Comparison of ENCODE assay signal across 9 mouse cellular contexts in genomic region chr15:83607115-83607802, GRCm38 (mm10). TPM values are rescaled to one million over a fixed set of nuclear protein-coding genes. Genes with fewer than 3 reads are reported as not detected.
DNase-seq lines count a peak whose midpoint lies in the region; ATAC-seq lines count a peak whose summit lies in the region.
"Had no signal": no experiment of that assay in that cellular context is flagged by ENCODE, and none has a peak within 500 bp of the region (broad histone marks: within the 10 kb centered on the region; RNA-seq: fewer than 3 reads in every experiment).

No protein-coding gene starts in this region.

- H3K9me3 ChIP-seq in forebrain, embryonic 10.5 days: no peaks in the 10 kb centered on the region
- no peaks in the 10 kb centered on the region for H3K9me3 ChIP-seq in forebrain, embryonic 13.5 days (replicated peaks)
- no peaks in the 10 kb centered on the region for H3K9me3 ChIP-seq in megakaryocyte, embryonic 14.5 days
- H3K9me3 ChIP-seq: midbrain, embryonic 12.5 days had no signal

- H3K9ac ChIP-seq in forebrain, embryonic 13.5 days: no peak overlapping the region
- H3K9ac ChIP-seq: midbrain, embryonic 12.5 days had no signal

- no peak overlapping the region for H3K4me3 ChIP-seq in forebrain, embryonic 10.5 days
- no peak overlapping the region for H3K4me3 ChIP-seq in forebrain, embryonic 13.5 days
- H3K4me3 ChIP-seq in megakaryocyte, embryonic 14.5 days (replicated peaks): peak overlapping the region; percentile 8
- H3K4me3 ChIP-seq: midbrain, embryonic 12.5 days had no signal

- peak; percentile 60 for DNase-seq in forebrain, embryonic 10.5 days (ENCODE audit: extremely low spot score, low spot score)
- DNase-seq in adrenal gland, adult (ENCODE audit: inconsistent age in 2 of 2, low spot score in 1 of 2): peak; percentile 79 to 90
- peak; percentile 79 for DNase-seq in embryo, embryonic 10.5 days (ENCODE audit: low spot score)
- peak; percentile 73 to 85 for DNase-seq in heart, postnatal 14 days
- peak; percentile 53 to 62 for DNase-seq in left cerebral cortex, adult 18-20 months (ENCODE audit: low spot score in 2 of 2)
- peak; percentile 69 for DNase-seq in skeletal muscle tissue, adult 2 months (ENCODE audit: low read depth, low spot score)

- 55% methylated on average over 15 of the region's 15 CpGs for WGBS in forebrain, embryonic 10.5 days
- WGBS in forebrain, embryonic 13.5 days: 56% methylated on average over 15 of the region's 15 CpGs

- peaks cover 75% of the 10 kb centered on the region for H3K36me3 ChIP-seq in forebrain, embryonic 10.5 days (replicated peaks)
- H3K36me3 ChIP-seq in forebrain, embryonic 13.5 days (ENCODE audit: poor library complexity, severe bottlenecking): peaks cover 11% of the 10 kb centered on the region; the same call in 1 of the 2 replicates
- no peaks in the 10 kb centered on the region for H3K36me3 ChIP-seq in megakaryocyte, embryonic 14.5 days (replicated peaks; ENCODE audit: low read length)

- no peak overlapping the region for H3K4me2 ChIP-seq in forebrain, embryonic 13.5 days
- H3K4me2 ChIP-seq: midbrain, embryonic 12.5 days had no signal

- no peaks in the 10 kb centered on the region for H3K27me3 ChIP-seq in forebrain, embryonic 10.5 days (ENCODE audit: poor library complexity, severe bottlenecking)
- no peaks in the 10 kb centered on the region for H3K27me3 ChIP-seq in forebrain, embryonic 13.5 days
- H3K27me3 ChIP-seq in megakaryocyte, embryonic 14.5 days (replicated peaks): peaks cover 43% of the 10 kb centered on the region
- H3K27me3 ChIP-seq: midbrain, embryonic 12.5 days had no signal

- H3K4me1 ChIP-seq in forebrain, embryonic 10.5 days: no peaks in the 10 kb centered on the region; the same call in 1 of the 2 replicates
- H3K4me1 ChIP-seq in forebrain, embryonic 13.5 days: no peaks in the 10 kb centered on the region
- peaks cover 54% of the 10 kb centered on the region for H3K4me1 ChIP-seq in megakaryocyte, embryonic 14.5 days
- H3K4me1 ChIP-seq: midbrain, embryonic 12.5 days had no signal

- intact Hi-C loops in heart, postnatal 14 days (cut with DNase I): no loop called here

- no peak for ATAC-seq in forebrain, embryonic 13.5 days

- H3K27ac ChIP-seq in forebrain, embryonic 10.5 days: no peak overlapping the region
- no peak overlapping the region; the same call in 1 of the 2 replicates for H3K27ac ChIP-seq in forebrain, embryonic 13.5 days
- H3K27ac ChIP-seq: midbrain, embryonic 12.5 days had no signal

RNA-seq across cellular contexts. Expression of gene Ttll12, which starts 12.3 kb away (rescaled TPM):
- polyA plus RNA-seq in forebrain, embryonic 10.5 days (2016; fragmentation: Nextera tagmentation; extraction: Ambion mirVana): 64.6 and 65.7 TPM in 2 replicates
- polyA plus RNA-seq in forebrain, embryonic 13.5 days (2015; fragmentation: Nextera tagmentation; extraction: Ambion mirVana): 40.7 and 46.2 TPM in 2 replicates
- total RNA-seq in heart, postnatal 14 days (2021): 1 to 10 TPM; 5.1 to 6.0 TPM
- 10 to 100 TPM; 11.2 to 12.4 TPM for total RNA-seq in left cerebral cortex, adult 18-20 months (2021)
- 36.8 and 55.0 TPM in 2 replicates for polyA plus RNA-seq in megakaryocyte, embryonic 14.5 days (2012; ENCODE audit: insufficient read depth, low replicate concordance)

RNA-seq across cellular contexts. Expression of gene Mcat, which starts 43.7 kb away (rescaled TPM):
- polyA plus RNA-seq in forebrain, embryonic 10.5 days (2016; fragmentation: Nextera tagmentation; extraction: Ambion mirVana): 47.2 and 48.3 TPM in 2 replicates
- 32.4 and 38.9 TPM in 2 replicates for polyA plus RNA-seq in forebrain, embryonic 13.5 days (2015; fragmentation: Nextera tagmentation; extraction: Ambion mirVana)
- 10 to 100 TPM; 32.9 to 33.0 TPM for total RNA-seq in heart, postnatal 14 days (2021)
- 10 to 100 TPM; 17.9 to 26.0 TPM for total RNA-seq in left cerebral cortex, adult 18-20 months (2021)
- polyA plus RNA-seq in megakaryocyte, embryonic 14.5 days (2012; ENCODE audit: insufficient read depth, low replicate concordance): 15.3 and 15.9 TPM in 2 replicates

RNA-seq across cellular contexts. Expression of gene Tspo, which starts 43.9 kb away (rescaled TPM):
- polyA plus RNA-seq in forebrain, embryonic 10.5 days (2016; fragmentation: Nextera tagmentation; extraction: Ambion mirVana): 37.9 and 40.2 TPM in 2 replicates
- polyA plus RNA-seq in forebrain, embryonic 13.5 days (2015; fragmentation: Nextera tagmentation; extraction: Ambion mirVana): 12.2 and 14.7 TPM in 2 replicates
- 10 to 100 TPM; 64.8 to 66.0 TPM for total RNA-seq in heart, postnatal 14 days (2021)
- total RNA-seq in left cerebral cortex, adult 18-20 months (2021): 10 to 100 TPM in 1 of 2 experiments, 1 to 10 TPM in 1; 7.9 to 10.6 TPM
- 531 TPM in 2 replicates for polyA plus RNA-seq in megakaryocyte, embryonic 14.5 days (2012; ENCODE audit: insufficient read depth, low replicate concordance)

Comparison
In these comparisons a context has a peak if more than half of its experiments do, and no peak if none do; other contexts are left out.
1. RNA of gene Tspo, which starts 43.9 kb away (polyA plus RNA-seq): 531 TPM in megakaryocyte, embryonic 14.5 days; 37.9 to 40.2 TPM in forebrain, embryonic 10.5 days and 12.2 to 14.7 TPM in forebrain, embryonic 13.5 days; every median in the first group is over 10 times any median in the second.
2. Peak in every context shown above with its lines, with median percentiles within 50 percentile points of each other: DNase-seq.